Mouse (Mus musculus) E14TG2a.4 (cell line): ENCODE data around the gene Gtf2a2.

ENCODE experiments used
- CTCF ChIP-seq: conservative IDR thresholded peaks from 2 replicates; pipeline ENCODE4 v1.5.1; 2014; ENCODE audit warnings: low read length
- NANOG ChIP-seq: IDR thresholded peaks from 2 replicates; pipeline ENCODE4 v1.6.1; 2014; ENCODE audit warnings: borderline replicate concordance, low read length, mixed read lengths

DNA sequence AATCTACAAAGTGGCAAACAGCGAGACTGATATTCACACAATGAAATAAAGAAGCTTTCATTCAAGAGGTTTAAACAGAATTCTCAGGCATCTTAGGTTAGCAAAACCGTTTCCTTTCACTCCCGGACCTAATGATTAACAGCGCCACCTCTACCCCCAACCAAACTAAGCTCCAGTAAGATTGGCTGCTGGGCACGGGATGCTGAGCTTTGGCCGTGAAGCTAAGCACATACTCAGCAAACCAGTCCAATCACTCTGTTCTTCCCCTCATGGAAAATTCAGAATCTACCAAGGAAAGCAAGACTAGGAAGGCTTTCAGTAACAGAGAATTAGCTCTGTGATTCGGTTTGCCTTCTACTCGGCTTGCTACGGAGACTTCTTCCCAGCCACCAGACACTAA is 20.7 kb downstream of the Gtf2a2 start:
- TF ChIP-seq CTCF, result no peak
- no peak for TF ChIP-seq NANOG
